Mouse (Mus musculus) left cerebral cortex, adult 9 months (tissue): Measurements from ENCODE around the gene Psmd2.

Experiments used
- DNase-seq, 2 experiments: peaks; one replicate each; pipeline ENCODE4 v3.0.0; 2022; ENCODE audit warnings: low spot score in 2 of 2

Psmd2 gene

DNA sequence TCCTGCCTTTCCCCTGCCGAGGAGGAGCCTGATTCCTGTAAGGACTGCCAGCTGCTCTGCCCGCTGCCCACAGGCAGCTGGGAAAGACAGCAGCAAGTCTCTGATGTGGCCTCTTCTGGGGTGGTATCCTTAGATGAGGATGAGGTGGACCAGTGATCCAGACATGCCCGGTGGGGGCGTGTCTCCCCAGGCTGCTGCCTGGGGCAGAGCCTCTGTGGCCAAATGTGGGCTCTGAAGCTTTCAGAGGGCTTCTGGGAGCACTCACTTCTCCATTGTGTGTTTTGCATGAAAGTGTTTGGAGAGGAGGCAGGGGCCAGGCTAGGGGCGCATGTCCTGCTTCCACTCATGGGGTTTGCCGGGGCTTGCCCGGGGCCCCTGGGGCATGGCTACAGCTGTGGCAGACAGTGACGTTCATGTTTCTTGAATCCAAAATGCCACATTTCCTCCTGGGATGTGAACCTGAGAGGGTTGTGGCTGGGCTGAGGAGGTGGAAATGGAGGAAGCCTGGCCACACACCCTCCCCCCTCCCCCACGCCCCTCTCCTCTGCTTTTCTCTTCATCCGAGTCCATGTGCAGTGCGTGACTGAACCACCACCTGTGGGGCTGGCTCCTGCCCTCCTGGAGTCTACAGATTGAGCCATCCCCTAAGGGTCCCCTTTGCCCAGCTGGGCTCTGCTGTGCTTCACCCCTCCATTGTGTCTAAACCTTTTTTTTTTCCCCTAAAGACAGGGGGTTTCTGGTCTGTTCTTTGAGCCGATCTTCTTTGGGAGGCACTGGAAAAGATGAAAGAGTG, 50.5 kb downstream of the Psmd2 start:
- DNase-seq: no peak

DNA sequence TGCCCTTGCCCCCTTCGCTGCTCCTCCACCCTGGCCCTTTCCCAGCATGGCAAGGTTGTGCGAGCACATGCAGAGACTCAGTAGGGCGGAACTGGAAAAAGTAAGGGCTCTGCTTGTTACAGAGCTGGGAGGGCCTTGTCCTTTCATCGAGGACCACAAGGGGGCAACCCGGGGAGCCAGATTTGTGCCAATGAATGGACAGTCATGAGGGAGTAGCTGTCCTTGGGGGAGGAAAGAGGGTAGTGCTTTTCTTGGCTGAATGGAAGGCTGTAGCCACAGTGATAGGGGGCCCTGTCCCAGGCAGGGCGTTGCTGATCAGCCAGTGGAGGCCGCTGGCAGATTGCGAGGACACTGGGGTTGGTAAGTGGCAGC, 51.1 kb downstream of the Psmd2 start:
- peak in 1 of 2 experiments; percentile 74 for DNase-seq

DNA sequence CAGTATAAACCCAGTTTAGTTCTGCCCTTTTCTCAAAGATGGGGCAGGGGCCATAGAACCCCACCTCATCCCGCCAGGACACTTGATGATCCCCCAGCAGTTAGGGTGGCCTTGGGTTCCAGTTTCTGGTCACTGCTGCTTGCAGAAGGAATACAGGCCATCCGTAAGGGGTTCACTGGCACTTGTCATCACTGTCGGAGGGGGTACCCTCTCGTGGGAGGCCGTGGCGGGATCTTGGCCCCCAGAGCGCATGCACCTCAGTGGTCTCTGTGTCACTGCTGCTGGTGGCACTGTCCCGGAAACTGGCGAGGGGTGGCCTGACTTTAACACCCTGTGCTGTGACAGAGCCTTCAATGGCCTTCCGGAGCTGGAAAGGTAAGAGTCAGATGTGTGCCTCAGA, 51.6 kb downstream of the Psmd2 start:
- no peak for DNase-seq

DNA sequence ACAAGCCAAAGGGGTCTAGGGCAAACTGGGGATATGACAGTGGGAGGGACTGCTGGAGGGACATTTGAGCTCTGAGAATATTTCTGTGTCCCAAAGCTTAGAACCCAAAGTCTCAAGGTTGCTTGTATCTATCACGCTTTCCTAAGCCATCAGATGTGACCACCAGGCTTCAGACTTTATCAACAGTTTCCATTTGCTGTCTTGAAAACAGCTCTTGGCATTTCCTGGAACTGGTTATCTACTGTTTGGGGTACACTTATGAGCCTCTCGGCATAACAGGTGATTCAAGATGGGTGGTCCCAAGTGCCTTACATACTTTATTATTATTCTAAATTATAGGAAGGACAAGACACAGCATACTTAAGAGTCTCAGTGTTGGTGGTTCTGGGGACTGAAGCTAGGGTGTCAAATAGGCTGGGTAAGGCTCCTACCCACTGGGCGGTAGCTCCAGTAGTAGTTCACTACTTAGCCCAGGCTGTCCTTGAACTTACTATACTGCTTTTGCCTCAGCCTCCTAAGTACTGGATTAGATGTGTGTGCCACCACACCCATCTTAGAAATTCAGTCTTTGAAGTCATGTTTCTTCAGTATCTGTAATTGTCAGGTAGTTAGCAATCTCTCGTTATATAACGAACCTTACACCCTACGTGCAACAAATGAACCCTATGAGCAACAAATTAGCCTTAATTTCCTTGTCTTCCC, 52.4 kb downstream of the Psmd2 start:
- DNase-seq: no peak

DNA sequence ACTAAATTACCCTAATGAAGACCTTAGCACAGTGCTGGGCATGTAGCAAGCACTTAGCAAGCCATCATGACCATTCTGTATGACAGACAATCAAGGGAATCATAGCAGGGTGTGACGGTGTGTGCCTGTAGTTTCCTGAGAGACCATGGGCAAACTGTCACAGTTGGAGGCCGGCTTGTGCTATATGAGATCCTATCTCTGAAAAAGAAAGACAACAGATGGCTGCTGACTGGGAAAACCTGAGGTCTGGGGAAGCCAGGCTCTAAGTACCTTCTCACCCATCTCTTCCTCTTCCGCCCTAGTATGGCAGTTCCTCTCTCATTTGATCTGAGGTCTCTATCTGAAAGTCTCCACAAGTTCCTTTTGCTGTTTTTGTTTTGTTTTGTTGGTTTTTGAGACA, 54.3 kb downstream of the Psmd2 start:
- no peak for DNase-seq

DNA sequence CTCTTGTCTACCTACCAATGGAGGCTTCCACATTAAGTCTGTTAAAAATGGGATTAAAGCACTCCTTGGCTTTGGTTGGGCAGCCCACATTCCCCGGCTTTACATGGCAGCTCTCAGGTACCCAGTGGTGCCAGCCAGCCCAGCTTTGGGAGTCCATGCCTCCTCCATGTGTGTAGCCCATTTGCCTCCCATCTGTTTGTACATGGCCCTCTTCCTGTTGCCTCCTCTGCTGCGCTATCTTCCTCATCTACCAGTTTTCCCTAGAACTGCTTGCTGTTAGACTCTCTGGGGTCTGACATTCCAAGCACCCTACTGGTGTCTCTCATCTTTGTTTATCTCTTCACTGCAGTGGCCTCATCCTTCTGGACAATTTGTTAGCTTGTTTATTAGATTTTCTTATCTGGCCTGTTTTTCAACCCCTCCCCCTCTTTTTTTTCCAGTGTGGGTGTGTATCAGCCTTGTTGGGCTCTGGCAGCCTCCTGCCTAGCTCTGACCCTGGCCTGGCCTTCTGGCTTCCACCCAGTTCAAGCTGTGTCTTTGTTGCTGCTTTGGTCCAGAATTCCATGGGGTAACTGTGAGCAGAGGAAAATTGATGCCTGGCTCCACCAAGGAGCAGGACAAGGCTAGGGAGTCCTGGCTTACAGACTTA, 55.1 kb downstream of the Psmd2 start:
- DNase-seq: no peak

DNA sequence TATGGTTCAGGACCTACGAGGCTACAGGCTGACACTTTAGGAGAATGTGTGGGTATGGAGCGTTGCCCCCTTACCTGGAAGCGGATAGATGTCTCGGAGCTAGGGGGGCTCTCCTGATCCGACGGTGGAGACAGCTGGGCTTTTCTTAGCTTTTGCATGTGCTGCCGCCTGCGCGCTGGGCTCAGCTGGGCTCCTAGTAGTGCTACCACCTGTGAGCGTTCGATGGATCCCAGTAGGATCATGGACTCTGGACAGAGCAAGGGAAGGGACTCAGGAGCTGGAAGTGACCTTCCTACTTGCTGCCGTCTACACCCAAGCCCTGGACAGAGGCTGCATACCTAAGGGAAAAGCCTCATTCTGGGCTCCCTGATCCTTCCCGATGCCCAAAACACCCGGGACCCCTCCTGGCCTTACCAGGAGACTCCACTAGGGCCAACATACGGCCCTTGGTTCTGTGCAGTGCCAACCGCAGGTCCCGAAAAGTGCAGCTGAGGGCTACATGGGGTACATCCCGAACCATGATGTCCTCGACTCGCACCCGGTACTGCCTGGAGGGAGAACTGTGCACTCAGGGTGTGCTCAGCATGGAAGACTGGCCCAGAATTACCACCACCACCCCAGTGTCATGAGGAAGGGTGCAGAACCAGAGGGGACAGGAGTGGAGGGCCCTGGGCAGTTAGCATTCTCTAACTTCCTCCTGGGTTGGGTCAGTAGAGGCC, 56.9 kb downstream of the Psmd2 start:
- no peak for DNase-seq

DNA sequence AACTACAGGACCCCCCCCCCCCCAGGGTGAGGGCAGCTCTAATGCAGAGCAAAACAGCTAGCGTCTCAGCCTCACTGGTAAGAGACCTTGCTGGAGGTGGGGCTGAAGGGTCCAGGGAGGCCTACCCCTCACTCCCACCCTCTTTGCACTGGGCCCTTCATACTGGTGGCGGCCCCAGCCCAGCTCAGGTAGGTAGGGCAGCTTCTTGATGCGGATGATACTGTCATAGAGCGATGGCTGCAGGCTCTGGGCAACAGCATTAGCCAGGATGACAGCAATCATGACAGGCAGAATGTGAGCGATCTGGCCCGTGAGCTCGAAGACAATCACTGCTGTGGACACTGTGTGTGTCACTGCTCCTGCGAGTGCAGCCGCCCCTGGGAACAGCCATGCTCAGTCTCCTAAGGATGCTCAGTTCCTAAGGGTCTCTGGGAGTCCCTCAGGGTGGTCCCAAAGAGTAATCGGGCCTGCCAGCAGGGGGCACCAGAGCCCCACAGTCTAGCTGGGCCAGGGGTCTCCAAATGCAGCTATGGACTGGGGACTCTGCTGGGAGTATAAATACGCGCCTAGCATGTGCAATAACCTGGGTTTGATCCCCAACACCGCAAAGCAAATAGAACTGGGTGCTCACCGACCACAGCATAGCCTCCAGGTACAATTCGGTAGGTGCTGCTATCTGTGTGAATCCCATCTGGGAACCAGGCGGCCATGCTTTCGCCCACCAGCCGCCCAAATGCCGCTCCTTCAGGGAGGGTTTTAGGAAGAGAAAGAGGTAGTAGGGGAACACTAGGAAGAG, 57.7 kb downstream of the Psmd2 start:
- DNase-seq: no peak

DNA sequence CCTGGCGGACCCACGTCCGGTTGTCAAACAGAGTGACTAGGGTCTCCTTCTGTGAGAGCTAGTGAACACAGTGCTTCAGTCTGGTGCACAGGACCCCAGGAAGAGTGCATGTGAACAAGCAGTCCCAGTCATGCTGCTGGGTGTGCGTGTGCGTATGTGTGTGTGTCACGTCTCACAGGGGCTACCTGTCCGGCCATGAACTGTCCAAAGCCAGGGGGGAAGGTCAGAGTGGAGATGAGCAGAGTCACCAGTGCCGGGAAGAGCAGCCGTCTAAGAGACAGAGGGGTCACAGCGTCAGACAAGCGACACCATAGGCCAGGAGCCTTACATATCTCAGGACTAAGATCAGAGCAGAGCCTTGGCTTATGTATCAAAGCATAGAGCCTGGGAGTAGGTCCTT, 58.9 kb downstream of the Psmd2 start:
- no peak for DNase-seq

DNA sequence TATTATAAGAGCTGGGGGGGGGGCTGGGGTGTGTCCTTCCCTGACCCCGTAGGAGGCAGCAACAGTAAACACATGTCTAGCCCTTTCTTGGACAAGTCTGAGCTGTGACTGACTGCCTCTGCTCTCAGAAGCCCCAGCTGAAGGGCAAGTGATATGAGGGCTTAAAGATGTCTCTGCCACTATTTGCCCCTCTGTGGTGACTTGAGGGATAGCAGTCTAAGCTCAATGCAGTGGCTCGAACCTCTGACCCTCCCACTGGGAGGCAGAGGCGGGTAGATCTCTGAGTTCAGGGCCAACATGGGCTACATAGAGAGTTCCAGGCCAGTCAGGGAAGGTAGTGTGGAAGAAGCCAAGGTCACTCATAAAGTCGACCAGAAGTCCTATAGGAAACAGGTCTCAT, 59.4 kb downstream of the Psmd2 start:
- no peak for DNase-seq

DNA sequence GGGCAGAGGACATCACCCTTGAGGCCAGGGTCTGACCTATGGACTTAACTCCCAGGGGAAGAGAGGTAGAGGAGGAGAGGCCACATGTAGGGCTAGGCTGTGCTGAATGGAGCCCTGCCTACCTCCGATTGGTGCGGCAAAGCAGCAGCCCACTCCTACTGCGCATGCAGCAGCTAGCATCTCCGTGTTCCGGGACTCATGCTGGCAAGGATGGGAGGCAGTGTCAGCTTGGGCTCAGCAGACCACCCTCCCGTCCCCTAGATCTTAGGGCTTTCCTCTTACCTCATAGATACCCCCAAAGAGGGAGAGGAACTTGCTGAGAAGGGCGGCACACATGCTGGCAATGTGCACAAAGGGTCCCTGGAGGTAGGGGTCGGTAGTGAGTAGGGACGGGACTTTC, 60.7 kb downstream of the Psmd2 start:
- no peak for DNase-seq

DNA sequence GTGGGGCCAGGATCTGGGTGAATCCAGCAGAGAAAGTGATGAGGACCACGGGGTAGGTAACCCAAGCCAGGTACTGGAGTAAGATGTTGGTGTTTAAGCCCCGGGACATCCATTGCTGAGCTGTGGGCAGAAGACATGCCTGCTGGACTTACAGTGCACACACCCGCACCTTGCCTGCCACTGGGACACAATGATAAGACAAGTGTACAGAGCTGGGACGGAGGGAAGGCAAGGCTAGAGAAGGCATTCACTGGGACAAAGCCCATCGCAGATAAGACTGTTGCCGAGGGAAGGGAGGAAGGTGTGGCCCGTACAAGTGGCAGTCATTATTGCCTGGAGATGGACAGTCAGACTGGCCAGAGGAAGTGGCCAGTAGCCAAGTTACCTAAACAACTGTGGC, 61.4 kb downstream of the Psmd2 start:
- DNase-seq: no peak
